In the genomic region with DNA sequence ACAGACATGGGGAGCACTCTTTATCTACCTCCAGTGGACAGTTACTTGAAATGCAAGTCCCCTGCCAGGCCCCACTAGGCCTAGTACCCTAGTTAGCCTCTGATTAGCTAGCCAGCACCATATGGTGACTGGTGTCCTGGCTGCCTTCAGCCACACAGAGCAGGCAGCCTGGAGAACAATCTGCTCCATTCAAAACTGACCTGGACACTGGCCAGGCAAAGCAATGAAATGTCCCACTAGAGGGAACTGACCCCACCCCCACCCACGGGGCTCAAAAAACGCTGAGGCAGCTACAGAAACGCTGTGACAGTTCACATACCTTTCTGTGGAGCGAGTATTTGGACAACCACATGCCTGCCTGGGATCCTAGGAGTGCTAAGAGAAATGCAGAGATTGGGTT, we compare ENCODE assay signal across 8 mouse cellular contexts. TPM values are rescaled to one million over a fixed set of nuclear protein-coding genes. Genes with fewer than 3 reads are reported as not detected.
DNase-seq lines count a peak whose midpoint lies in the region; ATAC-seq and TF ChIP-seq lines count a peak whose summit lies in the region.

No protein-coding gene starts in this region.

- H3K27ac ChIP-seq in lung, embryonic 14.5 days (ENCODE audit: low read depth): peak overlapping the region; percentile 80
- H3K27ac ChIP-seq in hindbrain, embryonic 11.5 days (ENCODE audit: low read depth, low read length): peak overlapping the region; percentile 54; the same call in 1 of the 2 replicates
- peak overlapping the region; percentile 86 for H3K27ac ChIP-seq in limb, embryonic 12.5 days
- peak overlapping the region; percentile 65 for H3K27ac ChIP-seq in stomach, embryonic 16.5 days (ENCODE audit: low read length)

- H3K36me3 ChIP-seq in lung, embryonic 14.5 days (ENCODE audit: insufficient read depth): no peaks in the 10 kb centered on the region
- no peaks in the 10 kb centered on the region; the same call in 1 of the 2 replicates for H3K36me3 ChIP-seq in hindbrain, embryonic 11.5 days (ENCODE audit: control insufficient read depth, insufficient read depth, low read length)
- H3K36me3 ChIP-seq in limb, embryonic 12.5 days: no peaks in the 10 kb centered on the region
- no peaks in the 10 kb centered on the region for H3K36me3 ChIP-seq in stomach, embryonic 16.5 days (ENCODE audit: control insufficient read depth, insufficient read depth, low read length)

- WGBS in lung, embryonic 14.5 days: 8% methylated on average over 4 of the region's 4 CpGs
- 27% methylated on average over 4 of the region's 4 CpGs for WGBS in hindbrain, embryonic 11.5 days
- 34% methylated on average over 4 of the region's 4 CpGs for WGBS in limb, embryonic 12.5 days
- 18% methylated on average over 4 of the region's 4 CpGs for WGBS in stomach, embryonic 16.5 days

- peak overlapping the region; percentile 23; the same call in 1 of the 2 replicates for H3K4me2 ChIP-seq in lung, embryonic 14.5 days
- H3K4me2 ChIP-seq in hindbrain, embryonic 11.5 days (replicated peaks; ENCODE audit: low read depth, low read length): no peak overlapping the region
- H3K4me2 ChIP-seq in limb, embryonic 12.5 days: no peak overlapping the region
- H3K4me2 ChIP-seq in stomach, embryonic 16.5 days (ENCODE audit: low read depth, low read length): no peak overlapping the region

- TF ChIP-seq CTCF in lung, embryonic 14.5 days (IDR thresholded peaks at IDR 0.05; ENCODE audit: low read depth): no peak

- H3K4me1 ChIP-seq in lung, embryonic 14.5 days (ENCODE audit: insufficient read depth): peaks cover 38% of the 10 kb centered on the region
- H3K4me1 ChIP-seq in hindbrain, embryonic 11.5 days (replicated peaks; ENCODE audit: control insufficient read depth, insufficient read depth, low read length): peaks cover 12% of the 10 kb centered on the region
- peaks cover 52% of the 10 kb centered on the region for H3K4me1 ChIP-seq in limb, embryonic 12.5 days (replicated peaks)
- H3K4me1 ChIP-seq in stomach, embryonic 16.5 days (ENCODE audit: control insufficient read depth, insufficient read depth, low read length): peaks cover 33% of the 10 kb centered on the region

- peak; percentile 76 for DNase-seq in lung, embryonic 14.5 days
- DNase-seq in lung, postnatal 25 days (ENCODE audit: low spot score): no peak
- peak; percentile 94 to 96 for DNase-seq in cerebellum, postnatal 10 days
- peak; percentile 45 for DNase-seq in hindbrain, embryonic 11.5 days (ENCODE audit: low spot score)
- no peak for DNase-seq in c-Kit-positive CD71-positive TER-119-positive erythroid progenitor cells, embryonic 14.5 days (ENCODE audit: low spot score)
- DNase-seq in thymus, postnatal 25 days: no peak

- H3K27me3 ChIP-seq in lung, embryonic 14.5 days (ENCODE audit: insufficient read depth, low read length): no peaks in the 10 kb centered on the region
- H3K27me3 ChIP-seq in hindbrain, embryonic 11.5 days (ENCODE audit: control insufficient read depth, insufficient read depth, low read length): no peaks in the 10 kb centered on the region
- H3K27me3 ChIP-seq in limb, embryonic 12.5 days: peaks cover 9% of the 10 kb centered on the region; the same call in 1 of the 2 replicates
- no peaks in the 10 kb centered on the region for H3K27me3 ChIP-seq in stomach, embryonic 16.5 days (ENCODE audit: control insufficient read depth, insufficient read depth, low read length)

- no peaks in the 10 kb centered on the region for H3K9me3 ChIP-seq in lung, embryonic 14.5 days (ENCODE audit: low read depth, low read length)
- no peaks in the 10 kb centered on the region for H3K9me3 ChIP-seq in hindbrain, embryonic 11.5 days (ENCODE audit: control insufficient read depth, low read length)
- 0 out of 2 replicates have a peak, but pooled peaks cover 3% of the 10 kb centered on the region for H3K9me3 ChIP-seq in limb, embryonic 12.5 days
- no peaks in the 10 kb centered on the region for H3K9me3 ChIP-seq in stomach, embryonic 16.5 days (replicated peaks; ENCODE audit: control insufficient read depth, low read length)

- no peak overlapping the region for H3K4me3 ChIP-seq in lung, embryonic 14.5 days (ENCODE audit: low read depth, low read length)
- no peak overlapping the region for H3K4me3 ChIP-seq in hindbrain, embryonic 11.5 days (ENCODE audit: low read depth, low read length)
- no peak overlapping the region for H3K4me3 ChIP-seq in limb, embryonic 12.5 days (replicated peaks)
- no peak overlapping the region for H3K4me3 ChIP-seq in stomach, embryonic 16.5 days (replicated peaks; ENCODE audit: low read length)

- no peak for ATAC-seq in lung, embryonic 14.5 days (ENCODE audit: insufficient read depth)
- 0 out of 2 replicates have a peak, but pooled peaks have one; percentile 13 for ATAC-seq in hindbrain, embryonic 11.5 days (ENCODE audit: low FRiP score)
- 0 out of 2 replicates have a peak, but pooled peaks have one; percentile 16 for ATAC-seq in limb, embryonic 12.5 days (ENCODE audit: insufficient number of reproducible peaks, insufficient read depth, low FRiP score, low TSS enrichment, low read depth)
- ATAC-seq in stomach, embryonic 16.5 days (ENCODE audit: insufficient read depth, low FRiP score): no peak

- H3K9ac ChIP-seq in lung, embryonic 14.5 days: no peak overlapping the region
- H3K9ac ChIP-seq in hindbrain, embryonic 11.5 days (ENCODE audit: low read depth, low read length): no peak overlapping the region
- no peak overlapping the region for H3K9ac ChIP-seq in limb, embryonic 12.5 days (replicated peaks)
- H3K9ac ChIP-seq in stomach, embryonic 16.5 days (ENCODE audit: low read length): 0 out of 2 replicates have a peak overlapping the region, but pooled peaks have one; percentile 68

RNA-seq across cellular contexts. Expression of a gene that starts 24.0 kb away (rescaled TPM):
- polyA plus RNA-seq in lung, embryonic 14.5 days (2014; fragmentation: Nextera tagmentation; extraction: Ambion mirVana): 2.1 TPM in 2 replicates
- polyA plus RNA-seq in hindbrain, embryonic 11.5 days (2014; fragmentation: Nextera tagmentation; extraction: Ambion mirVana): 1.5 TPM in 2 replicates
- 2.7 and 3.4 TPM in 2 replicates for polyA plus RNA-seq in limb, embryonic 12.5 days (2016; fragmentation: Nextera tagmentation; extraction: Ambion mirVana)
- 2.0 and 2.1 TPM in 2 replicates for polyA plus RNA-seq in stomach, embryonic 16.5 days (2015; fragmentation: Nextera tagmentation; extraction: Ambion mirVana)

Comparison
In these comparisons a context has a peak if more than half of its experiments do, and no peak if none do; other contexts are left out.
1. DNase-seq: peak in lung, embryonic 14.5 days (single experiment), cerebellum, postnatal 10 days (2 of 2) and hindbrain, embryonic 11.5 days (single experiment); none in lung, postnatal 25 days (single experiment), c-Kit-positive CD71-positive TER-119-positive erythroid progenitor cells, embryonic 14.5 days (single experiment) and thymus, postnatal 25 days (single experiment).
2. ATAC-seq: peak in hindbrain, embryonic 11.5 days (single experiment) and limb, embryonic 12.5 days (single experiment); none in lung, embryonic 14.5 days (single experiment) and stomach, embryonic 16.5 days (single experiment).
3. Peak in every context shown above with its lines, with median percentiles within 50 percentile points of each other: H3K27ac ChIP-seq.